Mouse (Mus musculus) mouse trophoblast stem cell (cell line): Measurements from ENCODE around the gene Ess2.
"Not testable (repeated sequence)": the region's sequence is repeated elsewhere in the genome, so short reads cannot be mapped to it uniquely, and the experiment has no call there.

Source experiments
- in situ Hi-C, 2 experiments: fragments of 300-500 bp; cut with MseI, MboI; formaldehyde crosslinking; loops; 2 replicates in 1 of 2; 3 replicates in 1 of 2; pipeline ENCODE4 v1.15.1; 2025

The Ess2 gene

DNA sequence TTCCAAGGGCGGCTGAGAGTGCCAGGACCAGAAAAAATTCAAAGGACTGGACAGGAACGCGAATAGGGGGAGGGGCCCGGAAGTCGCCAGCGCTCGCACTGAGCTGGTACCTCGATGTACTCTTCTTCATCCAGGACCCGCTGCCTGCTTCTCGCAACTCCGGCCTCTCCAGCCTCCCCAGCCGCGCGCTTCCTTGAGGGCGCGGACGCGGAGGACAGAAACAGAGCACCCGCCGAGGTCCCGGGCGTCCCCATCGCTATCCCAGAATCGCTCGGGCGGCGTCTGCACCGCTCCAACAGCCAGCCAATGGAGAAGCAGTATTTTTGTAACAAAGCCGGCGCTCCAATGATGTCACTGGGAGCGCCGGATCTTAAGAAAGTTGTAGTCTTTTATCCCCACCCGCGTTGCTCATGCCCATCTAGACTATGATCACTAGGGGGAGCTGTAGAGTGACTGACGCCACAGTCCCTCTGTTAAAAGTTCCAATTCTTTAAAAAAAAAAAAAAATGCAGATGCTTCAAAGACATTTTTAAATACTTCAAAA is at the start of gene Ess2:
Gene Ess2, minus strand, starts transcription at position 297 of the 544 bp plus-strand sequence.
- in situ Hi-C loops, result no loop called here

DNA sequence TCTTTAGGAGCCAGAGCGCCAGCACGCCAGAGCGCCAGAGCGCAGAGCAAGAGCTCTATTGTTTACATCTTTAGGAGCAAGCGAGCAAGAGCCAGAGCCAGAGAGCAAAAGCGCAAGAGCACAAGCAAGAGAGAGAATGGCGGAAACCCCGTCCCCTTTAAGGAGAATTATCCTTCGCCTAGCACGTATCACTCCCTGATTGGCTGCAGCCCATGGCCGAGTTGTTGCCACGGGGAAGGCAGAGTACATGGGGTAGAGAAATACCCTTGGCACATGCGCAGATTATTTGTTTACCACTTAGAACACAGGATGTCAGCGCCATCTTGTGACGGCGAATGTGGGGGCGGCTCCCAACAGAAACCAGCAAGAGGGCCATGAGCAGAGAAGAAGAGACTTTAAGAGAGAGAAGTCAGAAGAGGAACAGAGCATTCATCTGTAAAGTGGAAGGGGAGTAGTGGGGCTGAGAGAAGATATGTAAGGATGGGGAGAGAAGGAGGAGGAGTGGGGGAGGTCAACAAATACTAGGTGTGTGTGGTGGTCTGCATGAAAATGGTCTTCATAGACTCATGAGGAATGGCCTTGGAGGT is 45.0 kb upstream of the Ess2 start:
- in situ Hi-C loops, result not testable (repeated sequence)

DNA sequence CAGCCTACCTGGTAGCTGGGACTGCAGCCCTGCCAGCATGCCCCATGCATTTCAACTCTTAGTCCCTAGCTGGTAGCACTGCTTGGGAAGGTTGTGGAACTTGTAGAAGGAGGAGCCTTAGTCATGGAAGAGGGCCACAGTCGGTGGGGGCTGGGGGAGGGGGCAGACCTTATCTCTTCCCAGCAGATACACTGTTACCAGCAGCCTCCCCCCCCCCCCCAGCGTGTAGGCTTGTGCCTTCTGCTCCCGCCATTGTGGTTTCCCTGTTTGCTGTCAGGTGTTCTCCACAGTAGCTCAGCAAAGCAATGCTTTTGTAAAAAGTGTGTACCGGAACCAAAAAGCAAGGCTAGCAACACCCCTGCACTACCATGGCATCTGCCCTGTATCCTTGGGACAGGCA is 40.5 kb upstream of the Ess2 start:
- in situ Hi-C loops, result no loop called here

DNA sequence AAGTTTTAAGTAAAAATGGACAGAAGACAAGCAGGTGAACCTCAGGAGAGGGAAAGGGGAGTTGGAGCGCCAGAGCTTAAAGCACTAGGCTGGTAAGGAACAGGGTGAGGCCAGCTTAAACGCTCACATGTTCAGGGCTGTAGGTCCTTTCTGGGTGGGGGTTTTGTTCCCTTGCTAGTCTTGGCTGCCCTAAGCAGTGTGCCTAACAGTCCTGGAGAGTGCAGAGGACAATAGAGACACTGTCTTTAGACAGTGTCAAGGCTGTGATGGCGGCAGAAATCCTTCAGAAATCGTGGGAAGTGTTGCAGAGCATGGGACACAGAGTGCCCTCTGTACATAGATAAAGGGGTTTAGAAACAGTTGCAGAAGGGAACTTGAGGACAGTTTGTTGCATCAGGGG is 38.9 kb upstream of the Ess2 start:
- in situ Hi-C loops, result no loop called here

DNA sequence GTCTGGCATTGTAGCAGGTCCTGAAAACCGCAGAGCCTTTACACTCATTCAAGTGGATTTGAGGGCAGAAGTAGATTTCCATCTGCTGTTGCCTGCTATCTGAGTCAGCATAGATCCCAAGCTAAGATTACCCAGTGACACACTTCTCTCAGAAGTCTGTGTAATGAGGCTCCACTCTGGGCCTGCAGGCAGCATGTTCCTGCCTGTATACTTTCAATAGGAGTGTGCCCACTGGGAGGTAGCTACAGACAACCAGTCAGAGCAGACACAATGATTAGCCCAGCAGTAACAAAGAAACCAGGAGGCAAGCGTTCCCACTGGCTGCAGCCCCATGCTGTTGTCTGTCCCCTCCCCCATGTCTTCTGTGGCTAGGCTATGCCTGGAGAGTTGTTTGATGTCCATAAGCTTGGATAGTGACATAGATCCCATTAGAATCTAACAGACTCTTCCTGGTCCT is 38.3 kb upstream of the Ess2 start:
- in situ Hi-C loops, result no loop called here

DNA sequence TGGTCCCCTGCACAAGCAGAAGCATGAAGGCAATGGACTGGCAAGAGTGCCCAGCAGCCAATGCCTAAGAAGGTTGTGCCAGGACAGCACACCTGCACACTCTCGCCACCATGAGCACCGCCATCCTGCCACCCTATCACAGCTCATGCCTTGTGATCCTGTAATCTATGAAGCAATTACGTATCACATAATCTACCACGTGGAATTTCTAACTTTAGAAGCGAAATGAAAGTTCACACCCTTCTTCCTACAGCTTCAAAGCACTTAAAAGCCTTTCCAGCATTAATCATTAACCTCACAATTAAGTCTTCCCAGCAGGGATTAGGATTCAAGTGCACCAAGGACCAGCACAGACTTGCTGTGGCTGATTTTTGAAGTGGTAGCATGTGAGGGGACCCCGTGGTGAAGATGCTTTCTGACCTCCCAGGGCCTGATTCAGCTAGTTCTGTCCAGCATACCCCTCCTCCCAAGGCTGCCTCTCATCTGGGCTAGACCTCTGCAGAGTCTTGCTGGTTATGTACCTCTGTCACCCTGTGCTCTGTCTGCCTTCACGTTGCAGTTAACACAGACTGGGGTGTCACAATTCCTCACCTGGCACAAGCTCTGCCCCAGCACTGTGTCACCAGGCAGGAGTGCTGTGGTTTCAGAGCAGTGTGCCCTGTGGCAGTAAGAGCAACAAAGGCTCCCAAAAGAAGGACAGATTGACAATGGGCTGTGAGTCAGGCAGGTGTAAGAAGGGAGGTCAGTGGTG is 34.1 kb upstream of the Ess2 start:
- in situ Hi-C loops, result no loop called here

DNA sequence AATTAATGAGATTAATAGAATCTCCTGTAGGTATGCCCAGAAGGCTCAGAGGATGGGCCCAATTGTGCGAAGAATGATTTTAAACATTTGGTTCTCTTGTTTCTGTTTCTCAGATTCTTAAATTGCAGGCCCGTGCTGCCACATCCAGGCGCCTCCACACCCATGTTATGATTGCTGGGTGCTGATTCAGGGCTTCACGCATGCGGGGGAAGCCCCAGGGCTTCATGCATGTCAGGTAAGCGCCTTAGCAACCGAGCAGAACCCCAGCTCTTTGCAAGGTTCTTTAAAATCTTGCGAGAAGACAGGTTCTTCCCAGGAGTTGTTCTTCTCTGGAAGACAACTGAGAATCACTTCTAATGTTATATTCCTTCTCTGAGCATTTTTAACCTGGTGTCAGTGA is 32.3 kb upstream of the Ess2 start:
- in situ Hi-C loops, result no loop called here

DNA sequence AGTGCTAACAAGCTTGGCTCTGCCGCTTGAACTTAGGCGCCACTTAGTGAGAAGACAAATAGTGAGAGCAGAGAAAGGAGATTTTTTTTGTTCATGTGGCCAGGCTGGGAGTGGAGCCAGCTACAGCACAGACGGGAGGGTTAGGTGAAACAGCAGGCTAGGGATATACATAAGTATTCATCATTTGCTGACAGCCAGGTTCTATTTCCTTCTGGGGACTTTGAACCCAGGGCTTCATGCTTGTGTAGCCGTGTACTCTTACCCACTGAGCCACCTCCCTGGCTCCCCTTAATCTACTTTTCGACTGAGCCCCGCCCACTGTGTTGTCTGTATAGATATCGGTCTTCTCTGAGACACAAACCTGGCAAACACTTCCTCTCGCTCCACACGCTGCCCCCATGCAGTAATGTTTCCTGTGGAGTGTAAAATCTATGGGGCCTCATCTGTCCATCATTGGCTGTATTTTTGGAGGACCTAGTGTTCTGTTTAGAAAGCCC is 28.2 kb upstream of the Ess2 start:
- in situ Hi-C loops, result loop anchor here in 1 of 2 experiments (10.0 kb wide), 1 partner anchor 105 kb away; no protein-coding TSS in a partner anchor

DNA sequence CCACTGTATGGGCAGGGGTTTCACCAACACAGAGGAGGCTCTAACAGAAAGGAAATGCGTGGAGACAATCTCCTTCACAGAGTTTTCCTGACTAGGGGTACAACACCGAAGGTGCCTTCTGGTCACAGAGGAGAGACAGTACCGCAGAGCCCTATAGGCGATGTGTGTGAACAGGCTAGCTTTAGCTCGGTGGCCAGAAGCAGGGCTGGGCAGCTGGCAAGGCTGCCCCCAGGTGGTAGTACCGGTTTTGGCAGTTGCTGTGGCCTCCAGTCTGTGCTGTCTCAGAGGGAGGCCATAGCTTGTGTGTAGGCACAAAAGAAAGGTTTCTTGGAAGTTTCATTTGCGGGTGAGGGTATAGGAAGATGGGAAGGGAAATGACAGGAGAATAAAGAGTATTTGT is 27.7 kb upstream of the Ess2 start:
- in situ Hi-C loops, result loop anchor here in 1 of 2 experiments (10.0 kb wide), 1 partner anchor 106 kb away; no protein-coding TSS in a partner anchor

DNA sequence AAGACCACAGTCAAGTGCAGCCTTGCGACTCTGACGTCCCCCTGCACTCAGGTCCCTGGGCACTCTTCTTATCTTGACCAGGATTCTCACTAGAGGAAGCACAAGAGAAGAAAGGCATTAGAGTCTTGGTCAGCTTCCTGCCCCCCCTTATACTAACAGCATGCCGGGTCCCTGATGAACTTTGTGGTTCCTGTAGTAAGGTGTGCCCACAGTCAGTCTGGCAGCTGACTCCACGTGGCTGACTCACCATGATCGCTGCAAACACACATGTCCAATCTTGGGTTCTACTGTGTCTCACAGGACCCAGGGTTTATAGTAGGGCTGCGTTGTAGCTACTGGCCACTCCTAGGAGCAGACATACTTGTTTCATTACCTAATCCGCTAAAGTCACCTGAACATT is 27.0 kb upstream of the Ess2 start:
- in situ Hi-C loops, result loop anchor here in 1 of 2 experiments (10.0 kb wide), 1 partner anchor 107 kb away; no protein-coding TSS in a partner anchor

DNA sequence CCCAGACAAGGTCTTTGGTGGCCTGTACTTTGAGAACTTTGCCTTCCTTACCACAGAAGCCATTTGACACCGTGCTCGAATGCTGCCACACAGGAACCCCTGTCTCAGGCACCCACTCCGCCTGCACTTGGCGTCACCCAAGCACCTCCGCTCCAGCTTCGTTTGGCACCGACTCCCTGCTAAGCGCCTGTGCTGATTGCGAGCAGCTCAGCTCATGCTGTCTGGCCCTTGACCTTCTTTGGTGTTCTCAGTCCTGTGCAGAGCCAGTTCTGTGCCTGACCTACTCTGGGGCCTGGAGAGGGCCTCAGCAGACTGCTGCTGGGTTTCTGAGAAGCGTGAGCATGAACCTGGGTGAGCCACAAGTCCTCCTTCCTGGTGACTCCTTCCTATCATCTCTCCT is 25.6 kb upstream of the Ess2 start:
- in situ Hi-C loops, result loop anchor here in 1 of 2 experiments (10.0 kb wide), 1 partner anchor 108 kb away; no protein-coding TSS in a partner anchor

DNA sequence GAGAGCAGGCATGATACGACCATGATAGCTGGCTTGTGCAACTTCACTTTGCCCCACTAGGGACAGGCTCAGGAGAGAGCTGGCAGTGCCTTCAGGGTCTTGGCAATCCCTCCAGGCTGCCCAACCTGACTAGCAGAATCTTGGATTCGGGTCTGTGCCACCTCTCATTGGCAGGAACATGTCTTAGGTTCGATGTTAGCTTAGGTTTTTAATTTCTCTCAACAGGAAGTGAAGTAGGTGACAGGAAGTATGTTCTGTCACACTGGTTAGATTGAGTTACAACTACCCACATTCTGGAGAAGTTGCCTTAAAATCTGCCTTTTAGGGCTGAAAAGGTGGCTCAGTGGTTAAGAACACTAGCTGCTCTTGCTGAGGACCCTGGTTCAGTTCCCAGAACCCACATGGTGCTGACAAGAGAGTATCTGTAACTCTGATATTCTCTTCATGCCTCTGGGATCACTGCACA is 23.3 kb upstream of the Ess2 start:
- in situ Hi-C loops, result loop anchor here (5.0 to 10.0 kb wide), 2 partner anchors 108 to 110 kb away; no protein-coding TSS in a partner anchor

DNA sequence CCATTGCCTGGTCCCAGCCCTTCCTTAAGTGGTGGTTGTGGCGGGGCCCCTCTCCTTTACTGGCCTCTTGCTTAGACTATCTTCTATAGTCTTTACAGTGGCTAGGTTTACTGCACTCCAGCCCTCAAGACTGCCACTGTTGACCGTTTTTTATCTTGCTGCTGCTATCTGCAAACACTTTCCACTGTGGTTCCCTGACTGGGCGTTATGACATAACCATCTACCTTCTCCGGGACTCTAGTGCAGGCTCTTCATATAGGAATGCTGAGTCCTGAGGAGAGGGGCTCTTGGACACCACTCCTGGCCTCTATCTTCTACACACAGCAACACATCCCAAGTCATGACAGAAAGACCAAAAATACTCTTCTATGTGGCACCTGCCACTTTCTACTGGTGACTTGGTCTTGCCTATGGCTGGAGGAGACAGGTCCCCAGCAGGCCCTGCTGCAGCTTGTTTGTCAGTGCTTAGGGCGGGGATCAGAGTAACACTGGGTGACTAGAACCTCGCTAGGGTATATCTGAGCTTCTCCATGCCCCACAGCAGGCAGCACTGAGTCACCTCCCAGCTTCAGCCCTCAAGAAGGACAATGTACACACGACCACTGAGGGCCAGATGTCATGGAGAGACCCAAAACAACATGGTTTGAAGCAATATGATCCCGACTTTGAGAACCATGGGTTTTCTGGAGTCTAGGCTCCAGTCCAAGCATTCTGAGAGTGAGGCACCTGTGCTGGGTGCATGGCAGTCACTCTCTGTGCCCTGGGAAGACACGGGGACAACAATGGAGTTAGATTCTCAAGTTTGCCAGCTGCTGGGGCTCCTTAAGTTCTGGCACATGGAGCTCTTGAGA is 22.7 kb upstream of the Ess2 start:
- in situ Hi-C loops, result loop anchor here (5.0 to 10.0 kb wide), 2 partner anchors 108 to 111 kb away; no protein-coding TSS in a partner anchor

DNA sequence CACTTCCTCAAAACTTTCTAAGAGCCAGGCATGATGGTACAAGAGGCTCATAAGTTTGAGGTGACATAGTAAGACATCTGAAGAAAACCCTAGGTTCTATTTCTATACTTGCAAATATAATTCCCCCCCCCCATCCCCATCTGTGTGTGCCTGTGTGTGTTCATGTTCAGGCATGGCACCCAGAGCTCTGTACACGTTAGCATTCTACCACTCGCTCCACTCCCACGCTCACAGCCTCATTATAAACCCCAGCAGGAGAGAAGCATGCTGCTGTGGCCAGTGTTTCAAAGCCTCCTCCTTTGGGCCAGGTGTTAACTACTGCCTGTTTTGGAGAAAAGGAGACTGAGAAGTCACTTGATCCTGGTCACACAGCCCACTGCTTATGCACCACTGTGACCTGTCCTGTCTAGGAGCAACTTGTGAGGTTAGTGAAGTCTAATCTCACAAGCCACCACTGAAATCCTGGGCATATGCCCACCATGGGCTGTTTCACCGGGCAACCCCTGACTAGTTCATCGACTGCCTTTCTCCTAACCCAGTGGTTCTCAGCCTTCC is 20.8 kb upstream of the Ess2 start:
- in situ Hi-C loops, result loop anchor here (5.0 to 10.0 kb wide), 2 partner anchors 110 to 113 kb away; no protein-coding TSS in a partner anchor

DNA sequence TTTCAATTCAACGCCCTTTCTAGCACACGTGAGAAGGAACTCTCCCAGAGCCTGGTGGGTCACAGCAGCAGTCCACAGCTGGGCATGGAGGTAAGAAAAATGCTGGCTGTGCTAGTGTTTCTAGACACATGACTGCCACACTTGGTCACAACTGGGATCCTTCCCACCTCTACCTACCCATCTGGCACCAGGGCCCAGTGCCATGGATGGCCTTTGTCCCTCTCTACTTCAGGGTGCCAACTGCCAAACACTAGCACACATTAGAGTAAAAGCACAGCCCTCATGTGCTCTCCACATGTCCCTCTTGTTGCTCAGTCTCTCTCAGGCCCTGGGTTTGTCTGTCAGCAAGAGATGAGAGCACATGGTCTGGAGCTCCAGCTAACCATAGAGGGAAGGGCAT is 18.5 kb upstream of the Ess2 start:
- in situ Hi-C loops, result loop anchor here (5.0 to 10.0 kb wide), 2 partner anchors 113 to 115 kb away; no protein-coding TSS in a partner anchor

DNA sequence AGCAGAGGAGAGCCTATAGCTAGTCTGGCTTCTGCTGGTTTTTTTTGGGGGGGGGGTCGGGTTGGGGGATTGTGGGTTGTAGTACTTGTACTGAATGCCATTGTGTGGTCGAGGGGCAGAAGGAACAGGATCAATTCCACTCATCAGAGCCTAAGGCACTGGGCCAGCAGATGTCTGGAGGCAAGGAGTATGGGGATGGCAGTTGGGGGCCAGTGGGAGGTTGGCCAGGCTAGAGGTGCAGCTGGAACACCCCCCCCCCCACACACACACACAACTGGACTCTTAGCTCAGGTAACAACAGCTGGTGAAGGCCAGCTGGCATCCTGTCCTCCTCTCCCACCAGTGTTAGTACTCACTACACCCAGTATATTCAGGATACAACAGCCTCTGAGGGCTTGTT is 18.1 kb upstream of the Ess2 start:
- in situ Hi-C loops, result no loop called here

DNA sequence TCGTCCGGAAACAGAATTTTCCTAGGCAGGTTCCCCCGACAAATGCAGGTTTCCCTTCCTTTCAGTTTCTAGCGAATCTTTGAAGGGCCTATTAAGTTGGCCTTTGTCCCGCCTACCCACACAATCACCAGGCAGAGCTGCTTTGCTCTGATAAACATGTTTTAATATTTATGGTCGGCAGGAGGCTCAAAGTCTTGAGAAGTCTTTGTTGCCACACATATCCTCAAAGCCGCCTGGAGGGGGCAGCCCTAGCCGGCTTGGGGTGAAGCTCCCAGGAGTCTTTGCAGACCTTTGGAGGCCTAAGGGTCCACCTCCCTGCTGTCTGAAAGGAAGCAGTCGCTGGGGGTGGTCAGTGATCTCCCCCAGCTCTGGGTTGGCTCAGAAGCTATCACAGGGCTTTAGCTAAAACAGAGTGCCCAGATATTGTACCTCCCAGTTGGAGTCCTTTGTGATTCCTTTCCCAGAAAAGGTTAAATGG is 17.5 kb upstream of the Ess2 start:
- in situ Hi-C loops, result no loop called here

DNA sequence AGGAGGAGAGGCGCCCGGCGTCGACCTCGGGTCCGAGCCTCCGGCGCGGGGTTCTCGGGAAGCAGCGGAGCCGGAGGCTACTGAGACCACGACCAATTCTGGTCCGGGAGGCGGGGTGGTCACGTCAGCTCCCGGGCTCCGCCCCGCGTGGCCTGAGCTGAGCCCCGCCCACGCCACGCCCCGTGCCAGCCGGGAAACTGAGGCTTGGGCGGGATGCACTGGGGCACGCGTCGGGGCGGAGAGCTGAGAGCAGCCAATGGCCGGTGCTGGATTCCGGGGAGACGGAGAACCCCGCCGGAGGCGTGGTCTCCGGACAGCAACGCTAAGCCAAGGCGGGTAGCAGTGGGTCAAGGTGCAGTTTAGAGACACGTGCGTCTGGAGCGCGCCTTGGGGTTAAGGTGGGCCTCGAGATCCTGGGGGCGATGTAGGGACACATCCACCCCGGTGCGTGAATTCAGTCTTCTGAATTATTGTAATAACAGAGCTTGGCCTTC is 17.0 kb upstream of the Ess2 start, which contains the start of gene Slc25a1:
Gene Slc25a1, minus strand, starts transcription at position 133 of the 494 bp plus-strand sequence.
- in situ Hi-C loops, result no loop called here

DNA sequence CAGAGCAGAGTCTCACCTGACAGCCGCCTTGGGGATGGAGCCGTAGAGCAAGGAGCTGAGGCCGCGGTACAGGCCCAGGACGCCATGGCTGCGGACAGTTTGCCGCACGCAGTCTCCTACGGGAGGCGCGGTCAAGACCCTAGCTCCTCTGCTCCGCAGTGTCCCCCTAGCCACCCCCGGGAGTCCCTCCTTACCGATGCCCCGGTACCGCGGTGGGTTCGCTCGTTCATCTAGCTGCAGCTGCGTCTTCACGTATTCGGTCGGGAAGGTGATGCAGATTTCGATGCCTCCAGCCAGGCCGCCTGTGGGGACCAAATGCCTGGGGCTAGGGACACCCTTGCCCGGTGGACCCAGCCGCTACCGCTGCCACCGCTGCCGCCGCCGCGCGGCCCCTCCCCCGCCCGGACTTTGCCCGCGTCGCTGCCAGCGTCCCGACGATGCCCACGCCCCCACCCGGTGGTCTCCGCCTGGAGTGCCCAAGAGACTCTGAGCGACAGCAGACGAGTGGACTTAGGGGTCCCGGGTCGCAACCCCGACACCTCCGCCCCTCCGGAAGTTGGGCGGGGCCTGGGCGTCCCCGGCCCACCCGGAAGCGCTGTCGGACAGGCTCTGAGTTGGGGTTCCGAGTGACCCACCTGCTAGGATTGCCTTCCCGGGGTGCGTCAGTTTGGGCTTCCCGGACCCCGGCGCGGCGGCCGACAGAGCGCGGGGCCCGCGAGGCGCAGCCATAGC is 16.4 kb upstream of the Ess2 start:
- in situ Hi-C loops, result no loop called here

DNA sequence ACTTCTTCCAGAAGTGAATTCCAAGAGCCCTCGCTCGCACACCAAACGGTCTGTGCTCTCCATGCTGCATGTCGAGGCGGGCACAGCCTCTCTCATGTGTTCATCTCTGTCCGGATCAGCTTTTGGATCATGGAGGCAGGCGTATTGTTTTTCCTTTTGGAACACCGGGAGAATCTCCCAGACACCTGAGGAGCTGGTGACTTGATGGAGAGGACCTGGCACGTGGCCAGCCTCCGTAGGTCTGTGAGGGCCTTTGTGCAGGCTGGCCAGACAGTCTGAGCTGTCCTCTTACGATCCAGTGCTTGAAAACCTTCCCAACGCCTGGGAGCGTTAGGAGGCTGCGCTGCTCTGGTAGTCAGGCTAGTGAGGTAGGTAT is 11.0 kb upstream of the Ess2 start:
- in situ Hi-C loops, result no loop called here
